Mouse (Mus musculus) gastrocnemius, adult 18-20 months (tissue): ENCODE results near the gene Bmp2k. TPM values are rescaled to one million over a fixed set of nuclear protein-coding genes. Genes with fewer than 3 reads are reported as not detected.
A peak's percentile ranks its signal among the peaks of the same experiment; 100 is the strongest.

Experiments used
- DNase-seq: peaks from one replicate; pipeline ENCODE4 v3.0.0; 2021; ENCODE audit warnings: low spot score
- long read RNA-seq, 2 experiments: library from polyadenylated mRNA; stranded (forward); transcript quantifications; one replicate each; pipeline ENCODE4 v2.0.0; 2021
- total RNA-seq, 2 experiments: library from RNA; stranded (reverse); gene quantifications; 2 replicates each; pipeline ENCODE4 v1.2.3; 2021

The Bmp2k gene
- total RNA-seq: 10 to 100 TPM; 11.8 to 13.2 TPM
- long read RNA-seq, experiment 1, full-length matches to known transcripts: 7 of 9 reads
- long read RNA-seq, experiment 1, partial matches to known transcripts: 0 of 9 reads
- long read RNA-seq, experiment 1, other reads (novel, unspliced or antisense): 2 of 9 reads
- long read RNA-seq, experiment 2, full-length matches to known transcripts: 5 of 11 reads
- long read RNA-seq, experiment 2, partial matches to known transcripts: 1 of 11 reads
- long read RNA-seq, experiment 2, other reads (novel, unspliced or antisense): 5 of 11 reads

- peak; percentile 86 for DNase-seq
Observed at GRCm38 (mm10) chr5:96997310-96997801, at the start of gene Bmp2k. Gene Bmp2k (plus strand): TSS chr5:96997689.

DNA sequence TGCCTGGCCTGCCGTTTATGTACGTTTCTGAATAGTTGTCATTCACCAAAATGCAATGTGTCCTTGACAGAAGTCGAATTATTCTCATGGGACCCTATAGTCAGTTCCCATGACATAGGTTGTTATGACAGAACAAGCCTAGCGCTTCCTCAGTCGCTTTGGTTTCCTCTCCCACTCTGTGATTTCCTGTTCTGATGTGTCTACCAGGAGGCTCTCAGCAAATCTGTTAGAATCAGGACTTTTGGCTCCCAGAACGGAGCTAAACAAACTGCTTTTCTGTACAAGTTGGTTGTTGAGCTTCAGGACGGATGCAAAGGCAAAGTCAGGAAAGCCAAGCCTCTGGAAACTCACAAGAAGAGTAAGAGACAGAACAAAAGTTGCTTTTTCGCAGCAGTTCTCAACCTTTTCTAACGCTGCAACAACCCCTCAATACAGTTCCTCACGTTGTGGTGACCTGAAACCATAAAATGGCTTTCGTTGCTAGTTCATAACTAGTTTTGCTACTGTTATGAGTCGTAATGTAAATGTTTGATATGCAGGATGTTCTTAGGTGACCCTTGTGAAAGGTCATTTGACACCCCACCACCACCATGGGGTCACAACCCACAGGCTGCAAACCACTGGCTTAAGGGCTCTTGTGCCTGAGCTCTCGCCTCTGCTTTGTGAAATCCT, 48.5 kb upstream of the Bmp2k start:
- DNase-seq: no peak

- no peak for DNase-seq
Observed at GRCm38 (mm10) chr5:96949839-96950666, 47.4 kb upstream of the Bmp2k start.

DNA sequence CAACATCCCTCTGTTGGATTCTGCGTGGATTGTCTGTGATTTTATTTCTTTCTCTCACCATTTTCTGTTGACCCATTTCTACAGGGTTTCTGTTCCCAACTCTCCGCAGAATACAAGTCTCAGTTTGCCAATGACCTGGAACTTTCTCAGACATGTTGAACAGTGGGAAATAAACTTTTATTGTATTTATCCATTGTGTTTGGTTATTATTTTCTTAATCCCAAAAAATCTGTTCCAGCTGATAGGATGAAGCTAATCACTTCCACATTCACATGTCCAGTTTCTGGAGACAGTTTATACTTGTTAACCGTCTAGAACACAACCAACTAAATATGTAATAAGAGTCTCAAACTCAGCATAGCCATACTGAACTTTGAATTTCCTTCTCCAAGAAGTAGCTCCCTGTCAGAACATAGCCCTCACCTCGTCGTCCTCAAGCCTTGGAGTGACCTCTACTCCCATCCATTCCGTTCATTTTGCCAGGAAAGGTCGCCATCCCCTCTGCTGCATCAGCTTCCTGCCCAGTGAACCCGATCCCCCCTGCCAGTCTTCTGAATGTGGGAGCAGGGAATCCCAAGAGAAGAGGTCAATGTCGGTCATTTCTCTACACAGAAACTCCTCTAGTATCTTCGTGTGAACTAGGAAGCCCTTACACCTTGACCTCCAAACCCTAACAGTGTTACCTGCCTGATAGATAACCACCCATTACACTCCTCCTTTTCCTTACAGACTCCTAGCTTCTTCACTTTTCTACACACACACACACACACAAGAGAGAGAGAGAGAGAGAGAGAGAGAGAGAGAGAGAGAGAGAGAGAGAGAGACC, 46.6 kb upstream of the Bmp2k start:
- no peak for DNase-seq

GRCm38 (mm10) chr5:96951493-96952105, 45.9 kb upstream of the Bmp2k start:
- no peak for DNase-seq

GRCm38 (mm10) chr5:96954040-96954439, 43.4 kb upstream of the Bmp2k start:
- peak; percentile 10 for DNase-seq

DNA sequence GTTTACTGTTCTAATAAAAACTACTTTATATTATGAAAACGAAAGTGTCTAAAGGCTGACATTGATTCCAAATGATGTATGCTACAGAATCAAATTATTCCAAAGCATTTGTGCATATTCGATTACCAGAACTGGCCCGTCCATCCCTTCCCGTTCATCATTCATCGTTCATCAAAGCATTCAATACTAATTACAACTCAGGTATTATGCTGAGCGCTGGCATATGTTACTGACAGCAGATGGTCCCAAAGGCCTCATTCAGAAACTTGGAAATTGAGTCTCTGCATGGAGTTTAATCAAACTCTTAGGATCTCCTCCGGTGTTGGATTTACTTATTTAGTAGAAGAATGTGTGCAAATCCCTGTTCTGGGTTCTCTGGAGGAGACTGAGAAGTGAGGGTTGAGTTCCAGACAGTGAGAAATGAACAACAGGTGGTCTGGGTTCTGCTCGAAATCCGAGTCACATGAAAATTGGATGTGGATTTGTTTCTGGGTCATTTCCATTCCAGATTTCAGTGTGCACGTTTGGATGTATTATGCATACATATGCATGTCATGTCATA, 42.9 kb upstream of the Bmp2k start:
- no peak for DNase-seq

GRCm38 (mm10) chr5:96956926-96957325, 40.6 kb upstream of the Bmp2k start:
- no peak for DNase-seq

GRCm38 (mm10) chr5:96961122-96961521, 36.4 kb upstream of the Bmp2k start:
- DNase-seq: no peak

DNA sequence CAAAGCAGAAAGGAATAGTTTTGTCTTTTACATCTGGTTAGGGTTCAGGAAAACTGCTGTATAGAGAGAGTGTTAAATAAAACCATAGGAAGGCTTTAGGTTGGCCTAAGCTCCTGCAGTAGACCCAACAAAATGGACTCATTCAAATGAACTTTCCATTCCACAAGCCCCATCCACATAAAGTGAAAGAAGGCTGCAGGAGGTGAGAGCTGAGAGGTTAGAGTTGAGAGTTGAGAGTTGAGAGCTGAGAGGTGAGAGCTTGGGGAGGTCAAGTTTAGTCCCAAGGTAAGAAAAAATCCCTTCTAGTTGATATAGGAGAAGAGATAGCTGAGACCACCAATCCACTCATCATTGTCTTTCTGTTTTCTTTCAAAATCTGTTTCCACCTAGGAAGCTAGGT, 35.6 kb upstream of the Bmp2k start:
- no peak for DNase-seq

GRCm38 (mm10) chr5:96962252-96962933, 35.1 kb upstream of the Bmp2k start:
- no peak for DNase-seq

DNA sequence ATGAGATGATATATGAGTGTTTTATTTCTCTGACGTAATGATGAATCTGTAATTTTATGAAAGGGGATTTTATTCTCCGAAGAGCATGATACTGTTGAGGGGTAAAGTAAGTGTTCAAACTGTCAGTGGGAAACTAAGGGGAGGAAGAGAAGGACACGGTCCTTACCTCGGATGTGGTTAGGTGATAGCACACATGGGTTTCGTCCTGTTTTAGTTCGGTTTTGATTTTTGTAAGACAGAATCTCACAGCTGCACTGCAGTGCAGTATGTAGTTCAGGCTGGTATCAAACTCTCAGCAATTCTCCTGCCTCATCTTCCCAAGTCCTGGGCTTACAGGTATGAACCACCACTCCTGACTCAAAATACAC, 34.6 kb upstream of the Bmp2k start:
- DNase-seq: no peak

DNA sequence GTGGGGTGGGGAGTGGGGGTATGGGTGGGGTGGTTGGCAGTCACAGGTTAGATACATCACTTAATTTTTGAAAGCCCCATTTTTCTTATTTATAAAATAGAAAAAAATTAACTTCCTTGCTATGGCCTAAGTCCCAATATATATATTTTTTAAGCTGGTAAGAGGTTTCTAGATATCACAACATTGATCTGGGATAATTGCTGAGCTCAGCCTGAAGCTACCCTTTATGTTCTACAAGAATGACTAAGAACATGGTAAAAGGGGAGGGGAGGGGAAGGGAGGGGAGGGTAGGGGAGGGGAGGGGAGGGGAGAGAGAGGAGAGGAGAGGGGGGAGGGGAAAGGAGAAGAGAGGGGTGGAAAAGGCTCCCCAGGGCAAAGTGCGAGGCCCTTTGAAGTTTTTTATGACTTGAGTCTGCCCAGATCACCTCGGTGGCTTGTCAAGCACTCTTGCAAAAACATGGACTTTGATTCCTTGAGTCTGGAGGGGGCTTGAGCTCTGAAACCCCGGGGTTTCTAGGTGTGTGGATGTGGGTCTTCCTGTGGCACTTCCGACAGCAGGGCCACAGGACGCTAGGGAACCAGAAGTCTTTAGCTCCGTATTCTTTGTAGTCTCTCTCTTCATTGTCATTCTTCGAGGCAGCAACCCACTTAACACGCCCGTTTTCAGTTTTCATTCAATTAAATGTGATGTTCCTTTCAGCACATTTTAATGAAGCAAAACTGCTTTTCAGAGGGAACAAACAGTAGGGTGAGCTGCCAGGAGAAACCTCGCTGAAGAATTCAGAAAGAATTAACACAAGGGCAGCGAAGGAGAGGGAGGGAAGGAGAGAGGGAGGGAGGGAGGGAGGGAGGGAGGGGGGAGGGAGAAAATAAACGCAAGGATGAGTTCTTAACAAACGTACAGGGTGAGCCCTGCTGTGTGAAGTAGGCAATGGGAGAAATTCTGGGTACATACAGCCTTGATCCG, 33.1 kb upstream of the Bmp2k start:
- no peak for DNase-seq

- DNase-seq: no peak
Observed at GRCm38 (mm10) chr5:96965029-96965403, 32.5 kb upstream of the Bmp2k start.

DNA sequence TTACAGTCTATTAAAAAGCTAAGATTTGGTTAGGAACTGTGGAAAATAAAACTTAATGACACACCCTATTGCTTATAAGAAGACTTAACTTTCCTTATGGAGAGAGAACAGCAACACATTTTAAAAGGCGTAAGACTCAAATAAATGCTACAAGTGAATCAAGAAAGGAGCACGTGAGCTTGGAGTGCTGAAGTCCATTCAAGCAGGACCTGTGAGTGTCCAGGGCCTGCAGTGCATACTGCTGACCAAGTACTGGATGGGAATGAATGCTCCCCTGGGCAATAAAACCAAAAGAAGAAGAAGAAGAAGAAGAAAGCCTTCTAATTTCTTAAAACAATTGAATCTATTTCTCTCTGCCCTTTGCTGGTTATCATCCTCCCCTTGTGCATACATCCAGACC, 32.0 kb upstream of the Bmp2k start:
- no peak for DNase-seq

GRCm38 (mm10) chr5:96968628-96969027, 28.9 kb upstream of the Bmp2k start:
- no peak for DNase-seq

DNA sequence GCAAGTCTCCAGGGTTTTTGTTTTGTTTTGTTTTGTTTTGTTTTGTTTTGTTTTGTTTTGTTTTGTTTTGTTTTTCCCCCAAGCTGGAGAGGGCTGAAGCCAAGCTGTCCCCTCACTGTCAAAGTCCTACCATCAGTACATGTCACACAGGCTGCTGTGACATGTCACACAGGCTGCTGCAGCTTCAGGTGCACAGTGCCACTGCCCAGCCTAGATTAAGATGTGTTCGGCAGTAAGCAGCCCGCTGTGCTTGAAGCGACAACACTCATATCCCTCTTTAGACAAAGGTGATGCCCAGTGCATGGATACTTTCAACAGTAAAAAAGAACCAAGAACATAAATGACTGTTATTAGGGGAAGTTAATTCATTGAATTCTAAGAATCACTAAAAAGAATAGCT, 28.5 kb upstream of the Bmp2k start:
- no peak for DNase-seq

DNA sequence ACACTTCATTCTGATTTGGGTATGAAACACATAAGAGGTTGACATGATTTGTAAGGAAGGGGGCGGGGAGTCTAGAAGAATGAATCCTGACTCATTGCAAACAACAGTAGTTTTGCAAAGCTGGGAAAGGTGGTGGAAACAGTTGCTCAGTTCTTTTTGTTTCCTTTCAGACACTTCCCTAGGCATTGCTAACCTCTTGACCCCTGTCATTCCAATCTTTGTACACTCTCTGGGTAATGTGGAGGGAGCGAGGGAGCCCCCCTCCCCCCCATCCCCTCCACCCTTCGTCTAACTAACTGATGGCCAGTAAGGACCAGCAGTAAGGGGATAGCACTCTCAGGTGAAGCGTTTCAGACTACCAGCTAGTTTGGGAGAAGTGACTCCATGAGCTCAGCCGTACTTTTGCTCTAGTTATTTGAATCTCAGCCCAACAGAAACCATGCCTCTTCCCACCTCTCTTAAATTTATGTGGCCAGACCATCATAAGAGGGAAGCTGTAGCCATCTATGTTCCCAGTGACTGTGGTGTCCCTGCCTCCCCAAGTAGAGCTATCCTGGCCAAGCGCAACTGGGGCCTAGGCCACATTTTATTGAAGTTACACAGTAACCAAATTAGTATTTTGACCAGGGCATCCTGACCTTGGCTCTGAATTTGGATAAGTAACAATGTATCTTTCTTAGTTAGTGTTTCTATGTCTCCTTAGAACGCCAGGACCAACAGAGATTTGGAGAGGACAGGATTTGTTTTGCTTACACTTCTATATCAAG, 27.6 kb upstream of the Bmp2k start:
- no peak for DNase-seq
